Mouse (Mus musculus) frontal cortex, postnatal 25 days (tissue): ENCODE data around the gene Pard3b.

ENCODE experiments used
- DNase-seq, 2 experiments: peaks; one replicate each; pipeline ENCODE4 v3.0.0; 2022; ENCODE audit warnings: low spot score in 2 of 2

The Pard3b gene

GRCm38 (mm10) chr1:62388013-62388412 lies 749.4 kb downstream of the Pard3b start:
- no peak for DNase-seq

GRCm38 (mm10) chr1:62392863-62393262 lies 754.2 kb downstream of the Pard3b start:
- no peak for DNase-seq

- DNase-seq: no peak
Measured at GRCm38 (mm10) chr1:62394555-62394954, 755.9 kb downstream of the Pard3b start.

- DNase-seq: no peak
Measured at GRCm38 (mm10) chr1:62398261-62398660, 759.6 kb downstream of the Pard3b start.

- no peak for DNase-seq
Measured at GRCm38 (mm10) chr1:62398738-62399137, 760.1 kb downstream of the Pard3b start.

GRCm38 (mm10) chr1:62405061-62405460 lies 766.4 kb downstream of the Pard3b start:
- no peak for DNase-seq

GRCm38 (mm10) chr1:62411368-62411767 lies 772.7 kb downstream of the Pard3b start:
- no peak for DNase-seq

- DNase-seq: no peak
Measured at GRCm38 (mm10) chr1:62412019-62412418, 773.4 kb downstream of the Pard3b start.

GRCm38 (mm10) chr1:62412988-62413387 lies 774.4 kb downstream of the Pard3b start:
- DNase-seq: no peak

GRCm38 (mm10) chr1:62414521-62414920 lies 775.9 kb downstream of the Pard3b start:
- DNase-seq: no peak

- DNase-seq: no peak
Measured at GRCm38 (mm10) chr1:62416627-62417374, 778.2 kb downstream of the Pard3b start.

- no peak for DNase-seq
Measured at GRCm38 (mm10) chr1:62422896-62423650, 784.4 kb downstream of the Pard3b start.

GRCm38 (mm10) chr1:62425369-62425768 lies 786.7 kb downstream of the Pard3b start:
- no peak for DNase-seq

- no peak for DNase-seq
Measured at GRCm38 (mm10) chr1:62428736-62429135, 790.1 kb downstream of the Pard3b start.

- DNase-seq: no peak
Measured at GRCm38 (mm10) chr1:62429333-62430182, 790.9 kb downstream of the Pard3b start.

- no peak for DNase-seq
Measured at GRCm38 (mm10) chr1:62431054-62431453, 792.4 kb downstream of the Pard3b start.

- DNase-seq: no peak
Measured at GRCm38 (mm10) chr1:62433891-62434290, 795.3 kb downstream of the Pard3b start.

GRCm38 (mm10) chr1:62435844-62436243 lies 797.2 kb downstream of the Pard3b start:
- DNase-seq: no peak

- no peak for DNase-seq
Measured at GRCm38 (mm10) chr1:62436304-62436703, 797.7 kb downstream of the Pard3b start.

- DNase-seq: no peak
Measured at GRCm38 (mm10) chr1:62437493-62437892, 798.9 kb downstream of the Pard3b start.

GRCm38 (mm10) chr1:62444406-62444805 lies 805.8 kb downstream of the Pard3b start:
- DNase-seq: no peak

GRCm38 (mm10) chr1:62446818-62447217 lies 808.2 kb downstream of the Pard3b start:
- DNase-seq: no peak
